Mouse (Mus musculus) intestine, postnatal 0 days (tissue): Measurements from ENCODE around the gene Kcnma1. TPM values are rescaled to one million over a fixed set of nuclear protein-coding genes. Genes with fewer than 3 reads are reported as not detected.

ENCODE experiments used
- ATAC-seq: fragments of 200-750 bp; cut with Nextera tagmentation; 2 replicates; pipeline ENCODE4 v1.8.0; 2017; ENCODE audit warnings: mild to moderate bottlenecking, moderate TSS enrichment, moderate library complexity
- H3K27ac ChIP-seq: fragments of 300-500 bp; sonication (generic); 2 replicates; pipeline ENCODE4 v1.5.1; 2014; ENCODE audit warnings: mild to moderate bottlenecking, low read depth, low read length, moderate library complexity
- H3K27me3 ChIP-seq: fragments of 300-500 bp; sonication (generic); replicated peaks from 2 replicates; pipeline ENCODE4 v1.6.1; 2014; ENCODE audit warnings: low read length, mixed read lengths; ENCODE audit not compliant: control insufficient read depth, insufficient read depth
- H3K36me3 ChIP-seq: fragments of 300-500 bp; sonication (generic); 2 replicates; pipeline ENCODE4 v1.6.1; 2014; ENCODE audit warnings: mild to moderate bottlenecking, moderate library complexity; ENCODE audit not compliant: control insufficient read depth, insufficient read depth
- H3K4me1 ChIP-seq: fragments of 300-500 bp; sonication (generic); replicated peaks from 2 replicates; pipeline ENCODE4 v1.6.1; 2014; ENCODE audit warnings: antibody characterized with exemption, low read length, mixed read lengths; ENCODE audit not compliant: control insufficient read depth, insufficient read depth
- H3K4me2 ChIP-seq: fragments of 300-500 bp; sonication (generic); replicated peaks from 2 replicates; pipeline ENCODE4 v1.6.1; 2014; ENCODE audit warnings: low read depth, mild to moderate bottlenecking, moderate library complexity
- H3K4me3 ChIP-seq: fragments of 300-500 bp; sonication (generic); 2 replicates; pipeline ENCODE4 v1.5.1; 2014; ENCODE audit warnings: low read depth, low read length
- H3K9ac ChIP-seq: fragments of 300-500 bp; sonication (generic); 2 replicates; pipeline ENCODE4 v1.6.1; 2014; ENCODE audit warnings: mild to moderate bottlenecking, low read depth, low read length
- H3K9me3 ChIP-seq: fragments of 300-500 bp; sonication (generic); 2 replicates; pipeline ENCODE4 v1.6.1; 2016; ENCODE audit warnings: mixed run types; ENCODE audit not compliant: control insufficient read depth
- CTCF ChIP-seq: sonication (generic); IDR thresholded peaks from 2 replicates; pipeline ENCODE4 v1.5.1; 2016; ENCODE audit warnings: low read depth, mild to moderate bottlenecking, control low read depth, antibody characterized with exemption, moderate library complexity
- WGBS: fragments of 180-500 bp; shearing (Covaris S2); extraction: QIAGEN DNeasy Blood & Tissue Kit; methylation state at CpG from one replicate; pipeline ENCODE4 v1.1.7; 2014; 5-methylcytosine and 5-hydroxymethylcytosine counted together
- polyA plus RNA-seq: library from polyadenylated mRNA; unstranded; fragments of >200 nt; fragmentation: Nextera tagmentation; extraction: Ambion mirVana; gene quantifications from 2 replicates; pipeline ENCODE4 v1.2.1, GENCODE M21; 2015

Kcnma1 gene
- polyA plus RNA-seq, 1 experiment from 2014 or later: 6.7 TPM

GRCm38 (mm10) chr14:23712891-23713290 lies 301.4 kb downstream of the Kcnma1 start:
- no peaks in the 10 kb centered on the region for H3K27me3 ChIP-seq
- no peaks in the 10 kb centered on the region for H3K36me3 ChIP-seq
- H3K9ac ChIP-seq: no peak overlapping the region
- TF ChIP-seq CTCF: no peak
- ATAC-seq: no peak
- no peak overlapping the region for H3K4me3 ChIP-seq
- H3K9me3 ChIP-seq: no peaks in the 10 kb centered on the region
- H3K4me1 ChIP-seq: no peaks in the 10 kb centered on the region
- WGBS: 92% methylated on average over 5 of the region's 5 CpGs
- no peak overlapping the region for H3K4me2 ChIP-seq
- H3K27ac ChIP-seq: no peak overlapping the region

- no peak for ATAC-seq
- Histone ChIP-seq H3K9me3 (no peaks in the 10 kb centered on the region), H3K4me1 (no peaks in the 10 kb centered on the region), H3K4me2 (no peak overlapping the region), H3K36me3 (no peaks in the 10 kb centered on the region), H3K9ac (no peak overlapping the region), H3K27ac (no peak overlapping the region), H3K4me3 (no peak overlapping the region), H3K27me3 (no peaks in the 10 kb centered on the region)
- 79% methylated on average over 7 of the region's 7 CpGs for WGBS
- no peak for TF ChIP-seq CTCF
These were observed 303.3 kb downstream of the Kcnma1 start for GRCm38 (mm10) chr14:23710954-23711353.

- no peak overlapping the region for H3K4me3 ChIP-seq
- H3K4me2 ChIP-seq: no peak overlapping the region
- no peaks in the 10 kb centered on the region for H3K36me3 ChIP-seq
- H3K9ac ChIP-seq: no peak overlapping the region
- no peaks in the 10 kb centered on the region for H3K4me1 ChIP-seq
- no peak overlapping the region for H3K27ac ChIP-seq
- H3K9me3 ChIP-seq: no peaks in the 10 kb centered on the region
- no peaks in the 10 kb centered on the region for H3K27me3 ChIP-seq
- no peak for ATAC-seq
- no peak for TF ChIP-seq CTCF
- 66% methylated on average over 10 of the region's 10 CpGs for WGBS
These were observed 307.5 kb downstream of the Kcnma1 start for GRCm38 (mm10) chr14:23706837-23707236.

- Histone ChIP-seq H3K27ac (no peak overlapping the region), H3K9ac (no peak overlapping the region), H3K27me3 (no peaks in the 10 kb centered on the region), H3K4me1 (no peaks in the 10 kb centered on the region), H3K36me3 (no peaks in the 10 kb centered on the region), H3K9me3 (no peaks in the 10 kb centered on the region), H3K4me3 (no peak overlapping the region), H3K4me2 (no peak overlapping the region)
- WGBS: 60% methylated on average over 3 of the region's 3 CpGs
- TF ChIP-seq CTCF: no peak
- ATAC-seq: no peak
These were observed 308.6 kb downstream of the Kcnma1 start for GRCm38 (mm10) chr14:23705647-23706046.

GRCm38 (mm10) chr14:23704303-23704702 lies 310.0 kb downstream of the Kcnma1 start:
- H3K4me1 ChIP-seq: no peaks in the 10 kb centered on the region
- no peak for TF ChIP-seq CTCF
- no peaks in the 10 kb centered on the region for H3K9me3 ChIP-seq
- no peaks in the 10 kb centered on the region for H3K36me3 ChIP-seq
- no peaks in the 10 kb centered on the region for H3K27me3 ChIP-seq
- no peak overlapping the region for H3K4me2 ChIP-seq
- H3K9ac ChIP-seq: no peak overlapping the region
- H3K27ac ChIP-seq: no peak overlapping the region
- no peak overlapping the region for H3K4me3 ChIP-seq
- ATAC-seq: no peak

- TF ChIP-seq CTCF: no peak
- H3K4me1 ChIP-seq: no peaks in the 10 kb centered on the region
- no peaks in the 10 kb centered on the region for H3K9me3 ChIP-seq
- no peaks in the 10 kb centered on the region for H3K27me3 ChIP-seq
- H3K4me2 ChIP-seq: no peak overlapping the region
- H3K27ac ChIP-seq: no peak overlapping the region
- H3K4me3 ChIP-seq: no peak overlapping the region
- H3K9ac ChIP-seq: no peak overlapping the region
- 66% methylated on average over 3 of the region's 3 CpGs for WGBS
- ATAC-seq: no peak
- no peaks in the 10 kb centered on the region for H3K36me3 ChIP-seq
These were observed 317.9 kb downstream of the Kcnma1 start for GRCm38 (mm10) chr14:23696341-23696740.

GRCm38 (mm10) chr14:23689681-23690080 lies 324.6 kb downstream of the Kcnma1 start:
- Histone ChIP-seq H3K27me3 (no peaks in the 10 kb centered on the region), H3K36me3 (no peaks in the 10 kb centered on the region), H3K4me2 (no peak overlapping the region), H3K9ac (no peak overlapping the region), H3K4me1 (no peaks in the 10 kb centered on the region), H3K27ac (no peak overlapping the region), H3K4me3 (no peak overlapping the region), H3K9me3 (no peaks in the 10 kb centered on the region)
- ATAC-seq: no peak
- no peak for TF ChIP-seq CTCF
- 53% methylated on average over 5 of the region's 5 CpGs for WGBS
